Mouse (Mus musculus) intestine, embryonic 14.5 days (tissue): ENCODE measurements at regions not wholly inside any gene's neighbourhood (a gene's known extent, or its start where the extent isn't known, plus 50 kb on each side); places are given as distances from the start of the nearest gene placed in this dataset.

ENCODE experiments used
- ATAC-seq: fragments of 200-750 bp; cut with Nextera tagmentation; replicated peaks from 2 replicates; pipeline ENCODE4 v1.8.0; 2017; ENCODE audit warnings: low read depth, moderate number of reproducible peaks, moderate TSS enrichment, moderate library complexity; ENCODE audit not compliant: low FRiP score, low TSS enrichment
- DNase-seq: peaks from one replicate; pipeline ENCODE4 v3.0.0-alpha.2; 2018; ENCODE audit warnings: low spot score
- H3K27ac ChIP-seq: fragments of 300-500 bp; sonication (generic); 2 replicates; pipeline ENCODE4 v1.5.1; 2014; ENCODE audit warnings: low read depth, mild to moderate bottlenecking, control low read depth
- H3K27me3 ChIP-seq: fragments of 300-500 bp; sonication (generic); replicated peaks from 2 replicates; pipeline ENCODE4 v1.6.1; 2014; ENCODE audit warnings: low read length, control low read depth; ENCODE audit not compliant: control insufficient read depth, insufficient read depth
- H3K36me3 ChIP-seq: fragments of 300-500 bp; sonication (generic); 2 replicates; pipeline ENCODE4 v1.6.1; 2014; ENCODE audit warnings: low read length, control low read depth; ENCODE audit not compliant: control insufficient read depth, insufficient read depth
- H3K4me1 ChIP-seq: fragments of 300-500 bp; sonication (generic); replicated peaks from 2 replicates; pipeline ENCODE4 v1.6.1; 2014; ENCODE audit warnings: low read length, control low read depth, mixed read lengths; ENCODE audit not compliant: control insufficient read depth, insufficient read depth
- H3K4me2 ChIP-seq: fragments of 300-500 bp; sonication (generic); 2 replicates; pipeline ENCODE4 v1.6.1; 2014; ENCODE audit warnings: low read length
- H3K4me3 ChIP-seq: fragments of 300-500 bp; sonication (generic); 2 replicates; pipeline ENCODE4 v1.5.1; 2014; ENCODE audit warnings: low read depth, low read length, control low read depth, mixed read lengths
- H3K9ac ChIP-seq: fragments of 300-500 bp; sonication (generic); 2 replicates; pipeline ENCODE4 v1.6.1; 2014; ENCODE audit warnings: mild to moderate bottlenecking, low read length
- H3K9me3 ChIP-seq: fragments of 300-500 bp; sonication (generic); 2 replicates; pipeline ENCODE4 v1.6.1; 2016; ENCODE audit warnings: low read length, control low read depth; ENCODE audit not compliant: control insufficient read depth
- WGBS: fragments of 180-500 bp; shearing (Covaris S2); extraction: QIAGEN DNeasy Blood & Tissue Kit; methylation state at CpG from one replicate; pipeline ENCODE4 v1.1.7; 2014; 5-methylcytosine and 5-hydroxymethylcytosine counted together

- peak; percentile 57 for DNase-seq
- Histone ChIP-seq H3K9ac (no peak overlapping the region), H3K4me1 (no peaks in the 10 kb centered on the region; the same call in 1 of the 2 replicates), H3K36me3 (no peaks in the 10 kb centered on the region), H3K9me3 (no peaks in the 10 kb centered on the region), H3K4me2 (no peak overlapping the region), H3K27ac (no peak overlapping the region), H3K4me3 (no peak overlapping the region), H3K27me3 (no peaks in the 10 kb centered on the region)
- WGBS = 64% methylated on average over 15 of the region's 15 CpGs
- ATAC-seq = no peak
These were observed 89.5 kb upstream of the Cbln4 start for GRCm38 (mm10) chr2:172132623-172133332.

- Histone ChIP-seq H3K4me1 (no peaks in the 10 kb centered on the region), H3K9me3 (no peaks in the 10 kb centered on the region), H3K27ac (no peak overlapping the region), H3K36me3 (no peaks in the 10 kb centered on the region), H3K9ac (no peak overlapping the region), H3K4me3 (no peak overlapping the region), H3K4me2 (no peak overlapping the region), H3K27me3 (no peaks in the 10 kb centered on the region)
- DNase-seq (no peak), ATAC-seq (no peak)
- 55% methylated on average over 6 of the region's 6 CpGs for WGBS
These were observed 96.8 kb upstream of the Cbln4 start for GRCm38 (mm10) chr2:172140080-172140479.

DNA sequence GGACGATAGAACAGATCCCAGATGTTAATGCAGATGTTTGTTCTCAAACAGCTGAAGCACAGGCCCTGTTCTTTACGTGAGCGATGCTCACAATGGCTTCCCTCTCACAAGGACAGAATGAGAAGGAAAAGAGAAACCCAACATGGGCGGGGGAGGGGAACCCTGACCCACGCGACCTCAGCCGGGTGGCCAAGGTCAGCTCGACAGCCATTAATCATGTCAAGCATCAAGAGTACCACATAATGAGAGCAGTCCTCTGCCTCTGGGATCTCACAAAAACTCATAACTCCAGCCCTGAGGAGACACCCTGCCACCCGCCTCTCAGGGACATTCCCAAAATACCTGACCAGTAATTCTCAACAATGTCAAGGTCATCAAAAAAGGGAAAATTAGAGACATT is 100.0 kb upstream of the Cbln4 start:
- Histone ChIP-seq H3K9ac (no peak overlapping the region), H3K27me3 (no peaks in the 10 kb centered on the region), H3K27ac (no peak overlapping the region), H3K4me3 (no peak overlapping the region), H3K4me2 (no peak overlapping the region), H3K36me3 (no peaks in the 10 kb centered on the region), H3K4me1 (no peaks in the 10 kb centered on the region), H3K9me3 (no peaks in the 10 kb centered on the region)
- 41% methylated on average over 9 of the region's 9 CpGs for WGBS
- DNase-seq (no peak), ATAC-seq (no peak)

DNA sequence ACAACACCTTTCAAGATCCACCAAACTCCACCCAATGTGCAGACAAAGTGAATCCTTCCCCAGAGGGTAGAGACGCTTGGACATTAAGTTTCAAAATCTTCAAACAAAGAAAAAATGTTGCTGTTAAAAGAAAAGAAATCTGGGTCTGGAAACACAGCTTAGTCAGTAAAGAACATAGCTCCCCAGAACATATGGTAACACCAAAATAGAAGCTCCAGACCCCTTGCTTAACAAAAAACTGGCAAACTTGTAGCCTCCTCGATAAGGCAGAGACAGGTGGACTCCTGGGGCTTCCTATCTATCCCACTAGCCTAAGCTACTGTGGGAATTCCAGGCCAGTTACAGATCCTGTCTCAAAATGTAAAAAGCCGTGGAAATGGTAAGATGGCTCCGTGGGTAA is 99.6 kb upstream of the Mc3r start:
- Histone ChIP-seq H3K4me3 (no peak overlapping the region), H3K36me3 (no peaks in the 10 kb centered on the region), H3K4me2 (no peak overlapping the region), H3K27ac (no peak overlapping the region), H3K9ac (no peak overlapping the region), H3K4me1 (no peaks in the 10 kb centered on the region), H3K27me3 (no peaks in the 10 kb centered on the region), H3K9me3 (no peaks in the 10 kb centered on the region)
- ATAC-seq (no peak), DNase-seq (no peak)
- WGBS = 87% methylated on average over 4 of the region's 4 CpGs

DNA sequence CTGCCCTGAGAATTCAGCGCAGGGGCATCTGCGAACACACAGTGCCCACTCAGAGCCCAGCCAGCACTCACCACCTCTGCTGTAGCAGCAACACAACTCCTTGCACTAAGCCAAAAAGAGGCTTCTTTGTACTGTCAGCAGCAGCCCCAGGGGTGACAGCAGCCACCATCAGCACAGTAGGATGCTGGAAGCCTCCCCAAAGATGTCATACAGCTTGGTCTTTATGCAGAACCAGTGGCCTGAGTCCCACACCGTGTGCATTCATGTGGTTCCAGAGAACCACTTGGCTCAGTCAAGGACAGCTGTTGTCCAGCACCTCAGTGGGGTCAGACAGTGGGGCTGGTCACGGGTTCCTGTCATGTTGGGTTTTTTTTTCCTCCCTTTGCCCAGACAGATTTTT is 98.6 kb upstream of the Mc3r start:
- no peaks in the 10 kb centered on the region for H3K4me1 ChIP-seq

DNA sequence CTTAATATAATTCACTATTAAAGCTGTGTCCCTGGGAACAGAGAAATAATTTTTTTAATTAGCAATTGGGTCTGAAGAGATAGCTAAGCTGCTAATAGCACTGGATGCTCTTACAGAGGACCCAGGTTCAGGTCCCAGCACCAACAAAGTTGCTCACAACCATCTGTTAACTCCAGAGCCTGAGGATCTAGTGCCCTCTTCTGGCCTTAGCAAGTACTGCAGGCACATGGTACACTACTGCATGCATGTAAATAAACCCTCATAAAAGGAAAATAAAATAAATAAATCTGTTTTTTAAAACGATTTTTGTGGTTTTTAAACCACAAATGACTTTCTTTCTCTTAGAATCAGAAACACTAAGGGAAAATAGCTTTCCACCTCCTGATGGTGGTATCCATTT is 97.4 kb upstream of the Mc3r start:
- Histone ChIP-seq H3K27me3 (no peaks in the 10 kb centered on the region), H3K9me3 (no peaks in the 10 kb centered on the region), H3K4me1 (no peaks in the 10 kb centered on the region), H3K9ac (no peak overlapping the region), H3K36me3 (no peaks in the 10 kb centered on the region), H3K4me3 (no peak overlapping the region), H3K27ac (no peak overlapping the region), H3K4me2 (no peak overlapping the region)
- WGBS = 71% methylated on average over 1 of the region's 1 CpGs
- DNase-seq = no peak
- ATAC-seq = no peak

More for the DNA sequence above, 98.6 kb upstream of the Mc3r start:
- Histone ChIP-seq H3K4me2 (no peak overlapping the region), H3K4me3 (no peak overlapping the region), H3K36me3 (no peaks in the 10 kb centered on the region), H3K9me3 (no peaks in the 10 kb centered on the region), H3K27me3 (no peaks in the 10 kb centered on the region), H3K27ac (no peak overlapping the region), H3K9ac (no peak overlapping the region)
- no peak for ATAC-seq
- 82% methylated on average over 4 of the region's 4 CpGs for WGBS
- no peak for DNase-seq

DNA sequence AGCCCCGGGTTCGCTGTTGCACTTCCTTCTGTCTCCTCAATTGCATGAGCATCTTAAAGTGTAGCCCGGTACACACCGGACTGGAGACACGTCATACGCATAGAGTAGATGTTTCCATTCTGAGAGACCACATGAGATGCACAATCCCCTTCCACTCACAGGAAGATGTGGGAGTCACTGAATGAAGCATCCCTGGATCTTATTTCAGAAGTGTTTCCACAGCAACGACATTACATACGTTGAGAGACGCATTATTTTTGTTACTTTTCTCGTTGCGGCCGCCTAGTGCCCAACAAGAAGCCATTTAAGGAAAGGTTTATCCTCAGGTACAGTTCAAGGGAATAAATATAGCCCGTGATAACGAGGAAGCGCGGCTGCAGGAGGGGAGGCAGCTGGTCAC is 88.4 kb upstream of the Mc3r start:
- no peak overlapping the region for H3K9ac ChIP-seq
- H3K4me3 ChIP-seq = no peak overlapping the region
- 92% methylated on average over 16 of the region's 16 CpGs for WGBS
- H3K27me3 ChIP-seq = no peaks in the 10 kb centered on the region
- H3K27ac ChIP-seq = no peak overlapping the region
- no peaks in the 10 kb centered on the region for H3K4me1 ChIP-seq
- no peaks in the 10 kb centered on the region for H3K9me3 ChIP-seq
- H3K36me3 ChIP-seq = no peaks in the 10 kb centered on the region
- DNase-seq (no peak), ATAC-seq (no peak)
- no peak overlapping the region for H3K4me2 ChIP-seq

DNA sequence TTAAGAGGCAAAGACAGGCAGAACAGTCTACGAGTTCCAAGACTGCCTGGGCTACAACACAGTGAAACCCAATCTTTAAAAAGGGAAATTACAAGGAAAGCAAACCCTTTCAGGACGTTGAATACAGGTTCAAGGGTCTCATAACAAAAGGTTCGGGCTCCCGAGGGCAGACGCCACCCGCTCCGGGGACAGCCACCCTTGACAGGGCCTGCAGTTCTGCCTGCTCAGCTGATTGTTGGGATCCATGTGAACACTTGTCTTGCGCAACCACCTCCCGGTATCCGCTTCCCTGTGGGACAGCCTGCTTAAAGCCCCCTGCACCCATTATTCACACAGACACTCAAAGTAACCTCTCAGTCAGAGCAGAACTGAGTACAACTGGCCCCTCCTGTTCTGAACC is 70.9 kb upstream of the Mc3r start:
- Histone ChIP-seq H3K4me3 (no peak overlapping the region), H3K36me3 (no peaks in the 10 kb centered on the region), H3K4me2 (no peak overlapping the region), H3K27me3 (no peaks in the 10 kb centered on the region), H3K27ac (no peak overlapping the region), H3K4me1 (no peaks in the 10 kb centered on the region), H3K9ac (no peak overlapping the region), H3K9me3 (no peaks in the 10 kb centered on the region)
- 90% methylated on average over 10 of the region's 10 CpGs for WGBS
- ATAC-seq (no peak), DNase-seq (no peak)

- ATAC-seq (no peak), DNase-seq (no peak)
- Histone ChIP-seq H3K27me3 (no peaks in the 10 kb centered on the region), H3K9me3 (no peaks in the 10 kb centered on the region), H3K27ac (no peak overlapping the region), H3K36me3 (no peaks in the 10 kb centered on the region), H3K4me3 (no peak overlapping the region), H3K4me1 (no peaks in the 10 kb centered on the region), H3K9ac (no peak overlapping the region), H3K4me2 (no peak overlapping the region)
- 65% methylated on average over 4 of the region's 4 CpGs for WGBS
These were observed 69.0 kb upstream of the Mc3r start for GRCm38 (mm10) chr2:172179301-172179700.
